Mouse (Mus musculus) bone marrow, adult 2 months (tissue): Measurements from ENCODE around the gene Slc9b1.

Experiments
- CTCF ChIP-seq: fragments of 200-500 bp; IDR thresholded peaks from 2 replicates; pipeline ENCODE4 v1.5.1; 2011; ENCODE audit warnings: low read length, control low read depth; ENCODE audit not compliant: control insufficient read depth, insufficient read depth
- POLR2A ChIP-seq: fragments of 200-500 bp; IDR thresholded peaks from 2 replicates; pipeline ENCODE4 v1.6.1; 2011; ENCODE audit warnings: low read depth, mild to moderate bottlenecking, control low read depth, low read length, borderline replicate concordance; ENCODE audit not compliant: control insufficient read depth

GRCm38 (mm10) chr3:135439651-135440050 lies 91.8 kb downstream of the Slc9b1 start:
- TF ChIP-seq POLR2A (no peak), CTCF (no peak)
